Mouse (Mus musculus) adrenal gland, postnatal 14 days (tissue): ENCODE measurements around the gene Chkb. TPM values are rescaled to one million over a fixed set of nuclear protein-coding genes. Genes with fewer than 3 reads are reported as not detected.

Source experiments
- DNase-seq: peaks from one replicate; pipeline ENCODE4 v3.0.0; 2021; ENCODE audit warnings: mixed read lengths
- total RNA-seq: library from RNA; stranded (reverse); gene quantifications from 2 replicates; pipeline ENCODE4 v1.2.3, GENCODE M21; 2021

Chkb gene
- total RNA-seq, 1 experiment from 2014 or later, result 98.6 TPM

DNA sequence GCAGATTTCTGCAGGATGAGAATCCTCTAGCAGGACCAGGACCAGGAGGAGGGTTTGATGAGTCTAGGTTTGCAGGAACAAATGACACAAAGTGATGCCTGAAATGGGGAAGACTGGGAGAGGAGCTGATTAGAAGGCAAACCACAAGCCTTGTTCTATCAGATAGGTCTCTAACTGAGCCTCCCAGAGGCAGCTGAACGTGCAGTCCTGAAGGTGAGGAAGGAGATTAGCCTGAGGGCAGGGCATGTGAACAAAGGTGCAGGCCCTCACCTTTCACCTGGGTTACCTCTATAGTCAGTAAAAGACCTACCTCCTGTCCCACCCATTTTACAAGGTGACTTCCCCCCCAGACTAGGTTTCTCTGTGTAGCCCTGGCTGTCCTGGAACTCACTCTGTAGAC lies 30.0 kb downstream of the Chkb start:
- no peak for DNase-seq

- no peak for DNase-seq
These were observed 31.6 kb downstream of the Chkb start for GRCm38 (mm10) chr15:89398146-89398545.

GRCm38 (mm10) chr15:89396883-89397282 lies 32.8 kb downstream of the Chkb start:
- no peak for DNase-seq

- DNase-seq, result no peak
These were observed 39.6 kb downstream of the Chkb start for GRCm38 (mm10) chr15:89390081-89390480.

DNA sequence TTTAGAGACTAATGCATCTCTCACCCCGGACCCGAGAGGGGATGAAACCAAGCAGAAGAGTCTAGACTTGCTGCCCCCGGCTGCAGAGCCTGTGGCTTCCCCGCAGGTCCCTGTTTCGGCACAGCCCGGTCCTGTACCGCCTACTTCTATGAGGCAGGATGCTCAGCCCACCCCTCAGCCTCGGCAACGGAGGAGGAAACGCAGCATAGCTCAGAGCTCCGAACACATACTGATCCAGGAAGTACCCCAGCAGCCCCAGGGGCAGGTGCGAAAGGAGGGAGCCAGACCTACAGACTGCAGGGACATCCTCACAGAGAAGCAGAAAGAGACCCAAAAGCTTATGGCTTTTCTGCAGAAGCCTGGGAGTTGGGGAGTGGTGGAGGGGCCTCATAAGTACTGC lies 42.6 kb downstream of the Chkb start:
- DNase-seq, result no peak

DNA sequence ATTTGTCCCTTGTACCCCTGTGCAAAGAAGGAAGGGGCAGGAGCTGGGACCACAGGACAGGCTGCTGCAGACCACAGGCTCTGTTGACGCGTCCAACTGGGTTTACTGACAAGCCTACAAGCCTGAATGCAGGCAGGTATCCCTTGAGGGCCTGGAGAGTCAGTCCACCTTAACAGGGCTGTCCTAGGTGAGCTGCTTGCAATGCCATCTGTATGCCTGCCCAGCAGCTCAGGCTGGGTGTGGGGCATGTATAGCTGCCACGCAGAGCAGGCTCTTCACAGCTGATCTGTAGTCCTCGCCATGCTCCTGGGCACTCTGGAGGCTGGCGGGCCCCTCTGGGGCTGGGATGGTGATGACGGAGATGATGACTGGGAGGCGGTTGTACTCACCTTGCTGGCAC lies 45.1 kb downstream of the Chkb start, which contains the start of gene Klhdc7b:
TSS of gene Klhdc7b (plus strand) at position 301 of the 400 bp plus-strand sequence.
- DNase-seq, result no peak

DNA sequence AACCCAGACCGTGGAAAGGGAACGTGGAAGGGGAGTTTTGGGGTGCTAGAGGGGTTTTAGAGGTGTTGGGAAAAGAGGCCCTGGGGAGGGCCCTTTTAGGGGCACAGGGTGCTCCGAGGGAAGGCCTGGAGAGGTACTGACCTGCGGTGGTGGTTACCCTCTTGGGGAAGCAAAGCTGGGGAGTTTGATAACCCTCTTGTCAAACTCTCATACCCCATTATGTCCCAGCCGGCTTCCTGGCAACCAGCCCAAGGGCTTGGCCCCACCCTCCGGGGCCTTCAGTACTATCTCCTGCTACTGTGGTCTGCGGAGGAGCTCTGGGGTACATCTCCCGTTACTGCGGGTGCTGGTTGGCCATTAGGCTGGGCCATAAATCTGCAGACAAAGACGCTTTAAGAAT lies 50.3 kb downstream of the Chkb start:
- DNase-seq, result no peak

DNA sequence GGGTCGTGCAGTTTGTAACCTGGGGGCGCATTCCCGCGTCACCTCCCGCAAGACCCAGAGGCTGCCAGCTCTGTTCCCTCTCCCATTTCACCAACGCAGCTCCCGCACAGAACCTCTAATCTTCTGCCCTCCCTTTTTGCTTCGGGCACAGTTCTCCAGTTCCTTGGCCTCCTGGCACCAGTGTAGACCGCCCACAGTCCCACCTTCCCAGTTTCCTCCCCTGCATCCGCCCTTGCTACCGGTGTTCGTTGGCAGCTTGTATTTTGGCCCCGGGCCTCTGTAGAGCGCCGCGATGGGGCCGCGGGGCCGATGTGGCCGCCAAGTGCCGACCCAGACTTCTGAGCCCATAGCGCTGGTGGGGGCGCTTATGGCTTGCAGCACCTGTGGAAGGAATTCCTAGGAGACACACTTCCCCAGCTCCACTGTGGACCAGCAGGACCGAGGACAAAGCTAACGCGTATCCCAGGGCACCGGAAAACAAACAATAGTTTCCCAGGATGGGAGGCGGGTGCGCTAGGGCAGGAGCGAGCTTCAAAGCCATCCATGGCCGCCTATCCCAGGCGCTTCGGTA lies 50.8 kb downstream of the Chkb start, which contains the start of gene Odf3b:
TSS of gene Odf3b (minus strand) at position 452 of the 571 bp plus-strand sequence.
- peak; percentile 57 for DNase-seq

- DNase-seq, result no peak
These were observed 51.5 kb downstream of the Chkb start for GRCm38 (mm10) chr15:89377938-89378828.

DNA sequence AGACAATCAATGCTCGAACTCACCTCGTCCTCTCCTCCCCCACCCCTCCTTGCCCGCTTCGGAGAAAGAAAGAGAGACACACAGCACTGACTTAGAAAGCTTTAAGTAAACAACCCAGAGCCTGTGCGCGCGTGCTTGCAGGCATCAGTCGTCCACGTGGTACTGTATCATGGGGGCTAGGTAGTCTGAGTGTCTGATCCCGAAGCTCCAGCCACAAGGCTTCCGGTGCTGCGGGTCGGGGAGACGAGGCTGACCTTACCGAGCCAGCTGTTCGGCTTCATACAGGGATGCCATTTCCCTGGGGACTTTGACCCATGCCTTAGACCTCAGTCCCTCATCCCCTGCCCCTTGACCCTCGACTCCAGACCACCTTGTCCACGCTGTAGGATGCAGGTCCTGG lies 52.3 kb downstream of the Chkb start:
- no peak for DNase-seq

- DNase-seq, result no peak
These were observed 52.8 kb downstream of the Chkb start, which contains the start of gene Tymp for GRCm38 (mm10) chr15:89376957-89377356. Gene Tymp (minus strand): TSS chr15:89377039.

Other genes starting within 250 kb of the Chkb start
- 83.2 and 110 TPM in 2 replicates for gene Plxnb2, start 249.1 kb downstream of the Chkb start, total RNA-seq
- gene Dennd6b, start 233.4 kb downstream of the Chkb start, total RNA-seq, result 5.0 and 6.2 TPM in 2 replicates
- 41.1 and 52.4 TPM in 2 replicates for gene Ppp6r2, start 218.4 kb downstream of the Chkb start, total RNA-seq
- 74.0 and 99.4 TPM in 2 replicates for gene Sbf1, start 114.6 kb downstream of the Chkb start, total RNA-seq
- not detected in 2 replicates for gene Adm2, start 107.2 kb downstream of the Chkb start, total RNA-seq
- gene Miox, start 95.5 kb downstream of the Chkb start, total RNA-seq, result not detected in 2 replicates
- gene Lmf2, start 74.2 kb downstream of the Chkb start, total RNA-seq, result 43.2 and 44.6 TPM in 2 replicates
- 83.3 and 85.8 TPM in 2 replicates for gene Ncaph2, start 74.2 kb downstream of the Chkb start, total RNA-seq
- 39.5 and 43.5 TPM in 2 replicates for gene Sco2, start 56.1 kb downstream of the Chkb start, total RNA-seq
- gene Tymp, start 52.9 kb downstream of the Chkb start, total RNA-seq, result 0.68 and 4.5 TPM in 2 replicates
- 0.53 and 1.5 TPM in 2 replicates for gene Odf3b, start 50.6 kb downstream of the Chkb start, total RNA-seq
- gene Klhdc7b, start 45.0 kb downstream of the Chkb start, total RNA-seq, result not detected in 2 replicates
- gene Syce3, start 19.4 kb downstream of the Chkb start, total RNA-seq, result not detected in 2 replicates
- gene Cpt1b, start 4.0 kb downstream of the Chkb start, total RNA-seq, result 525 and 569 TPM in 2 replicates
- gene C730034F03Rik, start 319 bp downstream of the Chkb start, total RNA-seq, result 2.5 TPM in 2 replicates
- gene Gm44502, start 212 bp downstream of the Chkb start, total RNA-seq, result 11.0 and 11.5 TPM in 2 replicates
- 8.0 and 9.1 TPM in 2 replicates for gene Mapk8ip2, start 24.0 kb upstream of the Chkb start, total RNA-seq
- gene Arsa, start 47.5 kb upstream of the Chkb start, total RNA-seq, result 23.3 and 26.9 TPM in 2 replicates
- 57.8 and 71.6 TPM in 2 replicates for gene Shank3, start 69.7 kb upstream of the Chkb start, total RNA-seq
- gene Acr, start 138.4 kb upstream of the Chkb start, total RNA-seq, result 0.48 and 0.75 TPM in 2 replicates
- 9.1 and 12.2 TPM in 2 replicates for gene Rabl2, start 162.0 kb upstream of the Chkb start, total RNA-seq